Mouse (Mus musculus) kidney, embryonic 16.5 days (tissue): ENCODE data around the gene Kat14. TPM values are rescaled to one million over a fixed set of nuclear protein-coding genes. Genes with fewer than 3 reads are reported as not detected.

Experiments
- ATAC-seq: fragments of 200-750 bp; cut with Nextera tagmentation; 2 replicates; pipeline ENCODE4 v1.8.0; 2017; ENCODE audit warnings: moderate TSS enrichment; ENCODE audit not compliant: low FRiP score, low TSS enrichment
- H3K27ac ChIP-seq: fragments of 300-500 bp; sonication (generic); 2 replicates; pipeline ENCODE4 v1.5.1; 2014; ENCODE audit warnings: low read length
- H3K27me3 ChIP-seq: fragments of 300-500 bp; sonication (generic); 2 replicates; pipeline ENCODE4 v1.6.1; 2014; ENCODE audit warnings: low read length, control low read depth, mixed read lengths; ENCODE audit not compliant: insufficient read depth
- H3K36me3 ChIP-seq: fragments of 300-500 bp; sonication (generic); 2 replicates; pipeline ENCODE4 v1.6.1; 2014; ENCODE audit warnings: low read length, control low read depth, mixed read lengths; ENCODE audit not compliant: insufficient read depth
- H3K4me1 ChIP-seq: fragments of 300-500 bp; sonication (generic); 2 replicates; pipeline ENCODE4 v1.6.1; 2014; ENCODE audit warnings: low read length, control low read depth, mixed read lengths; ENCODE audit not compliant: insufficient read depth
- H3K4me2 ChIP-seq: fragments of 300-500 bp; sonication (generic); replicated peaks from 2 replicates; pipeline ENCODE4 v1.6.1; 2014; ENCODE audit warnings: low read depth, low read length
- H3K4me3 ChIP-seq: fragments of 300-500 bp; sonication (generic); 2 replicates; pipeline ENCODE4 v1.5.1; 2014; ENCODE audit warnings: mild to moderate bottlenecking, low read length
- H3K9ac ChIP-seq: fragments of 300-500 bp; sonication (generic); replicated peaks from 2 replicates; pipeline ENCODE4 v1.6.1; 2014; ENCODE audit warnings: low read length
- H3K9me3 ChIP-seq: fragments of 300-500 bp; sonication (generic); 2 replicates; pipeline ENCODE4 v1.6.1; 2016; ENCODE audit warnings: low read length, control low read depth
- WGBS: fragments of 180-500 bp; shearing (Covaris S2); extraction: QIAGEN DNeasy Blood & Tissue Kit; methylation state at CpG from one replicate; pipeline ENCODE4 v1.1.7; 2014; 5-methylcytosine and 5-hydroxymethylcytosine counted together
- polyA plus RNA-seq: library from polyadenylated mRNA; unstranded; fragments of >200 nt; fragmentation: Nextera tagmentation; extraction: Ambion mirVana; gene quantifications from 2 replicates; pipeline ENCODE4 v1.2.1, GENCODE M21; 2015

Gene Kat14
- polyA plus RNA-seq, 1 experiment from 2014 or later = 52.5 TPM

- Histone ChIP-seq H3K27me3 (no peaks in the 10 kb centered on the region), H3K4me2 (no peak overlapping the region), H3K9me3 (no peaks in the 10 kb centered on the region), H3K9ac (no peak overlapping the region), H3K27ac (no peak overlapping the region), H3K4me3 (no peak overlapping the region), H3K4me1 (peaks cover 15% of the 10 kb centered on the region), H3K36me3 (peaks cover 65% of the 10 kb centered on the region)
- 88% methylated on average over 10 of the region's 10 CpGs for WGBS
- ATAC-seq = no peak
These were observed 6.4 kb downstream of the Kat14 start for GRCm38 (mm10) chr2:144375063-144375703.

- no peak for ATAC-seq
- Histone ChIP-seq H3K36me3 (peaks cover 68% of the 10 kb centered on the region), H3K27ac (no peak overlapping the region), H3K4me2 (no peak overlapping the region), H3K9me3 (no peaks in the 10 kb centered on the region), H3K4me3 (no peak overlapping the region), H3K9ac (no peak overlapping the region), H3K4me1 (no peaks in the 10 kb centered on the region), H3K27me3 (no peaks in the 10 kb centered on the region)
- 84% methylated on average over 3 of the region's 3 CpGs for WGBS
These were observed 12.5 kb downstream of the Kat14 start for GRCm38 (mm10) chr2:144381293-144381692.

- Histone ChIP-seq H3K4me2 (no peak overlapping the region), H3K9ac (no peak overlapping the region), H3K27ac (no peak overlapping the region), H3K36me3 (peaks cover 67% of the 10 kb centered on the region), H3K4me1 (no peaks in the 10 kb centered on the region), H3K4me3 (no peak overlapping the region), H3K9me3 (no peaks in the 10 kb centered on the region), H3K27me3 (no peaks in the 10 kb centered on the region)
- ATAC-seq = no peak
- WGBS = 94% methylated on average over 4 of the region's 4 CpGs
These were observed 13.0 kb downstream of the Kat14 start for GRCm38 (mm10) chr2:144381741-144382140.

GRCm38 (mm10) chr2:144382624-144383138 lies 13.9 kb downstream of the Kat14 start:
- H3K27me3 ChIP-seq = no peaks in the 10 kb centered on the region
- peaks cover 61% of the 10 kb centered on the region for H3K36me3 ChIP-seq
- no peak overlapping the region for H3K27ac ChIP-seq
- H3K4me3 ChIP-seq = no peak overlapping the region
- H3K4me2 ChIP-seq = no peak overlapping the region
- no peak for ATAC-seq
- WGBS = 83% methylated on average over 7 of the region's 7 CpGs
- no peak overlapping the region for H3K9ac ChIP-seq
- no peaks in the 10 kb centered on the region for H3K9me3 ChIP-seq
- H3K4me1 ChIP-seq = no peaks in the 10 kb centered on the region

- Histone ChIP-seq H3K4me2 (no peak overlapping the region), H3K27me3 (no peaks in the 10 kb centered on the region), H3K9ac (no peak overlapping the region), H3K4me1 (no peaks in the 10 kb centered on the region), H3K27ac (no peak overlapping the region), H3K9me3 (no peaks in the 10 kb centered on the region), H3K36me3 (peaks cover 58% of the 10 kb centered on the region), H3K4me3 (no peak overlapping the region)
- no peak for ATAC-seq
- WGBS = 72% methylated on average over 2 of the region's 2 CpGs
These were observed 17.5 kb downstream of the Kat14 start for GRCm38 (mm10) chr2:144386296-144386695.

GRCm38 (mm10) chr2:144388416-144388815 lies 19.6 kb downstream of the Kat14 start:
- Histone ChIP-seq H3K36me3 (peaks cover 53% of the 10 kb centered on the region), H3K4me1 (no peaks in the 10 kb centered on the region), H3K9me3 (no peaks in the 10 kb centered on the region), H3K4me3 (no peak overlapping the region), H3K9ac (no peak overlapping the region), H3K27ac (no peak overlapping the region), H3K4me2 (no peak overlapping the region), H3K27me3 (no peaks in the 10 kb centered on the region)
- WGBS = 66% methylated on average over 3 of the region's 3 CpGs
- peak; percentile 69; the same call in 1 of the 2 replicates for ATAC-seq

- 88% methylated on average over 4 of the region's 4 CpGs for WGBS
- peaks cover 61% of the 10 kb centered on the region for H3K36me3 ChIP-seq
These were observed 30.7 kb downstream of the Kat14 start for GRCm38 (mm10) chr2:144399531-144399930.

GRCm38 (mm10) chr2:144400659-144401058 lies 31.9 kb downstream of the Kat14 start:
- no peak overlapping the region for H3K9ac ChIP-seq
- no peaks in the 10 kb centered on the region for H3K9me3 ChIP-seq
- H3K4me3 ChIP-seq = no peak overlapping the region
- WGBS = 89% methylated on average over 6 of the region's 6 CpGs
- no peaks in the 10 kb centered on the region for H3K27me3 ChIP-seq
- H3K36me3 ChIP-seq = peaks cover 57% of the 10 kb centered on the region
- no peak overlapping the region for H3K4me2 ChIP-seq
- no peaks in the 10 kb centered on the region for H3K4me1 ChIP-seq
- ATAC-seq = no peak
- H3K27ac ChIP-seq = no peak overlapping the region

More at GRCm38 (mm10) chr2:144399531-144399930, 30.7 kb downstream of the Kat14 start:
- no peak for ATAC-seq
- Histone ChIP-seq H3K4me1 (no peaks in the 10 kb centered on the region), H3K9me3 (no peaks in the 10 kb centered on the region), H3K9ac (no peak overlapping the region), H3K27ac (no peak overlapping the region), H3K4me3 (no peak overlapping the region), H3K4me2 (no peak overlapping the region), H3K27me3 (no peaks in the 10 kb centered on the region)

- no peak for ATAC-seq
- no peak overlapping the region for H3K4me2 ChIP-seq
- no peaks in the 10 kb centered on the region for H3K4me1 ChIP-seq
- WGBS = 94% methylated on average over 4 of the region's 4 CpGs
- H3K9me3 ChIP-seq = no peaks in the 10 kb centered on the region
- H3K36me3 ChIP-seq = peaks cover 42% of the 10 kb centered on the region
- H3K4me3 ChIP-seq = no peak overlapping the region
- no peak overlapping the region for H3K27ac ChIP-seq
- H3K27me3 ChIP-seq = no peaks in the 10 kb centered on the region
- no peak overlapping the region for H3K9ac ChIP-seq
These were observed 40.3 kb downstream of the Kat14 start for GRCm38 (mm10) chr2:144409037-144409436.

- no peak overlapping the region for H3K4me2 ChIP-seq
- ATAC-seq = no peak
- no peak overlapping the region for H3K4me3 ChIP-seq
- no peaks in the 10 kb centered on the region for H3K9me3 ChIP-seq
- no peak overlapping the region for H3K27ac ChIP-seq
- H3K36me3 ChIP-seq = peaks cover 32% of the 10 kb centered on the region
- no peaks in the 10 kb centered on the region for H3K27me3 ChIP-seq
- no peaks in the 10 kb centered on the region for H3K4me1 ChIP-seq
- 79% methylated on average over 3 of the region's 3 CpGs for WGBS
- H3K9ac ChIP-seq = no peak overlapping the region
These were observed 41.8 kb downstream of the Kat14 start for GRCm38 (mm10) chr2:144410603-144411002.
